Mouse (Mus musculus) midbrain, postnatal 0 days (tissue): ENCODE measurements around the gene Olfr1440. TPM values are rescaled to one million over a fixed set of nuclear protein-coding genes. Genes with fewer than 3 reads are reported as not detected.
A peak's percentile ranks its signal among the peaks of the same experiment; 100 is the strongest.

Source experiments
- ATAC-seq: fragments of 200-750 bp; cut with Nextera tagmentation; 2 replicates; pipeline ENCODE4 v1.8.0; 2017; ENCODE audit warnings: moderate number of reproducible peaks, mild to moderate bottlenecking, moderate TSS enrichment, moderate library complexity; ENCODE audit not compliant: low FRiP score
- DNase-seq: peaks from one replicate; pipeline ENCODE4 v3.0.0-alpha.2; 2015; ENCODE audit warnings: low spot score
- H3K27ac ChIP-seq: fragments of 300-500 bp; sonication (generic); 2 replicates; pipeline ENCODE4 v1.5.1; 2014; ENCODE audit warnings: low read depth, mild to moderate bottlenecking, low read length, mixed read lengths
- H3K27me3 ChIP-seq: fragments of 300-500 bp; sonication (generic); 2 replicates; pipeline ENCODE4 v1.6.1; 2014; ENCODE audit warnings: low read length, control low read depth, mixed read lengths; ENCODE audit not compliant: insufficient read depth
- H3K36me3 ChIP-seq: fragments of 300-500 bp; sonication (generic); 2 replicates; pipeline ENCODE4 v1.6.1; 2014; ENCODE audit warnings: low read length, control low read depth, mixed read lengths; ENCODE audit not compliant: insufficient read depth
- H3K4me1 ChIP-seq: fragments of 300-500 bp; sonication (generic); 2 replicates; pipeline ENCODE4 v1.6.1; 2014; ENCODE audit warnings: mild to moderate bottlenecking, control low read depth, antibody characterized with exemption, low read length, mixed read lengths; ENCODE audit not compliant: insufficient read depth
- H3K4me2 ChIP-seq: fragments of 300-500 bp; sonication (generic); 2 replicates; pipeline ENCODE4 v1.6.1; 2014; ENCODE audit warnings: low read depth, mild to moderate bottlenecking, low read length, mixed read lengths; ENCODE audit not compliant: poor library complexity, severe bottlenecking
- H3K4me3 ChIP-seq: fragments of 300-500 bp; sonication (generic); 2 replicates; pipeline ENCODE4 v1.5.1; 2014; ENCODE audit warnings: low read depth, mild to moderate bottlenecking, low read length, moderate library complexity
- H3K9ac ChIP-seq: fragments of 300-500 bp; sonication (generic); replicated peaks from 2 replicates; pipeline ENCODE4 v1.6.1; 2014; ENCODE audit warnings: mild to moderate bottlenecking, low read length, moderate library complexity, mixed read lengths; ENCODE audit not compliant: poor library complexity, severe bottlenecking
- H3K9me3 ChIP-seq: fragments of 300-500 bp; sonication (generic); 2 replicates; pipeline ENCODE4 v1.6.1; 2016; ENCODE audit warnings: low read length, control low read depth
- CTCF ChIP-seq: IDR thresholded peaks from 2 replicates; pipeline ENCODE4 v1.5.1; 2016; ENCODE audit warnings: antibody characterized with exemption, mild to moderate bottlenecking
- WGBS: fragments of 180-500 bp; shearing (Covaris S2); extraction: QIAGEN DNeasy Blood & Tissue Kit; methylation state at CpG from one replicate; pipeline ENCODE4 v1.1.7; 2014; 5-methylcytosine and 5-hydroxymethylcytosine counted together
- polyA plus RNA-seq: library from polyadenylated mRNA; unstranded; fragments of >200 nt; fragmentation: Nextera tagmentation; extraction: Ambion mirVana; gene quantifications from 2 replicates; pipeline ENCODE4 v1.2.1, GENCODE M21; 2015
- total RNA-seq: library from RNA; depleted of rRNA; stranded (reverse); fragments of >200 nt; gene quantifications from 2 replicates; pipeline ENCODE4 v1.2.3, GENCODE M21; 2014

Gene Olfr1440
- total and polyA plus RNA-seq, 2 experiments from 2014 or later, result not detected

DNA sequence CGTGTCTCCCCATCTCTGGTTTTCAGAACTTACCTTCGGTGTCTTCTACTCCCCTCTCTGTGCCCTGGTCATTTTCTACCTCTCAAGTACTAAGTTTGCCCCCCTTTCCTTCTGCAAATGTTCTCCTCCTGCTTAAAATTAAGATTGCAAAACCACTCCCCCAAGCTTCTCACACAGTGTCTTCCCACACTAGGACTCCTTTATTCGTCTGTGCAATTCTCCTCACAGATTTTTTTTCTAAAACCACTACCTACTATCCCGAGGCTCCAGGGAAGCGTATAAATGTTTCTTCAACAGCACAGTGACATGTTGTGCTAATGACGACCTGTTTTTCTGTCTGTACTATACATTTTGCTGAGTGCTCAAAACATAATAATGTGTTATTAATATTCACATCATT, 33.5 kb downstream of the Olfr1440 start:
- 75% methylated on average over 6 of the region's 6 CpGs for WGBS
- Histone ChIP-seq H3K9me3 (no peaks in the 10 kb centered on the region), H3K27ac (no peak overlapping the region), H3K4me2 (no peak overlapping the region), H3K9ac (no peak overlapping the region), H3K36me3 (no peaks in the 10 kb centered on the region), H3K4me1 (no peaks in the 10 kb centered on the region), H3K27me3 (no peaks in the 10 kb centered on the region), H3K4me3 (no peak overlapping the region)
- DNase-seq (no peak), ATAC-seq (no peak)
- TF ChIP-seq CTCF, result no peak

- no peak overlapping the region for H3K4me3 ChIP-seq
- no peak for ATAC-seq
- H3K9ac ChIP-seq, result no peak overlapping the region
- no peak overlapping the region for H3K27ac ChIP-seq
- no peaks in the 10 kb centered on the region for H3K9me3 ChIP-seq
- no peaks in the 10 kb centered on the region for H3K4me1 ChIP-seq
- H3K36me3 ChIP-seq, result no peaks in the 10 kb centered on the region
- no peak for TF ChIP-seq CTCF
- no peak overlapping the region for H3K4me2 ChIP-seq
- WGBS, result 79% methylated on average over 1 of the region's 1 CpGs
- H3K27me3 ChIP-seq, result no peaks in the 10 kb centered on the region
- no peak for DNase-seq
These were observed 34.6 kb downstream of the Olfr1440 start for GRCm38 (mm10) chr19:12421680-12422079.

DNA sequence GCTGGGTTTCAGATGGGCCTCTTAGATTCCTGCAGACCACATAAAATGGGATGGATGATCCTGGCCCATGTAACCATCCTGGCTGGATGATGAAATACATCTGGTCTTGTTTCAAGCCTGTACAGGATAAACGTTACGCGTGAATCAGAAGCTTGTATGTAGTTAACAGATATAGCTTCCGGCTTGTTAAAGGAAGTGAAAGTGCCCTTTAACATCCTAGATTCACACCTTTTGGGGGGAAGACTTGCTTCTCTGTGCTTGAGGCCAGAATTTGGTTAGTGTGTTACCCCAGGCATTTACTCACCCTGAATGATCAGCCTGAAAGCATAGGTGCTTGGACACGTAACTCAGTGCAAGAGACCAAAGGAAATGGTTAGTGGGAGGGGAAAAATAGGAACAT, 40.0 kb downstream of the Olfr1440 start:
- 91% methylated on average over 5 of the region's 5 CpGs for WGBS
- ATAC-seq, result no peak
- no peaks in the 10 kb centered on the region for H3K27me3 ChIP-seq
- no peak overlapping the region for H3K4me3 ChIP-seq
- no peak overlapping the region for H3K4me2 ChIP-seq
- H3K36me3 ChIP-seq, result no peaks in the 10 kb centered on the region
- no peaks in the 10 kb centered on the region for H3K9me3 ChIP-seq
- H3K9ac ChIP-seq, result no peak overlapping the region
- DNase-seq, result no peak
- no peak for TF ChIP-seq CTCF
- no peaks in the 10 kb centered on the region for H3K4me1 ChIP-seq
- H3K27ac ChIP-seq, result no peak overlapping the region

DNA sequence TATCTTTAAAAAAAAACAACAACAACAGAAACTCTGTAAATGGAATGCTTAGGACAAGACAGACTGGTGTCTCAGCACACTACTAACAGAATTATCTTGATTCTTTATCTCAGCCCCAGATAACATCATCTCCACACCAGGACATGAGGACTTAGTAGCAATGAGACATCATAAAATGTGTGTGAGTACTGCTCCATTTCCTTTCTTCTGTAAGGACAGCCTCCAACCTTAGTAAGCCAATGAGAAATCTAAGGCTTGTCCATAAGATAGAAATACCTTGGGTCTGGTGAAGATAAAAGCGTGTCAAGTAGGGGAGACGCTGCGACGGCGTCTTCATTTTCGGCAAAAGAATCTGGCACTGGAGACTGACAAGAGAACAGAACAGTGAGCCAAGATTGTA, 40.5 kb downstream of the Olfr1440 start, which contains the start of gene Pfpl:
TSS of gene Pfpl (plus strand) at position 301 of the 400 bp plus-strand sequence.
- no peak for TF ChIP-seq CTCF
- Histone ChIP-seq H3K36me3 (no peaks in the 10 kb centered on the region), H3K4me3 (no peak within 1 kb of the TSS), H3K4me2 (no peak within 1 kb of the TSS), H3K4me1 (no peaks in the 10 kb centered on the region), H3K9ac (no peak within 1 kb of the TSS), H3K9me3 (no peaks in the 10 kb centered on the region), H3K27ac (no peak within 1 kb of the TSS), H3K27me3 (no peaks in the 10 kb centered on the region)
- DNase-seq, result no peak
- WGBS, result 97% methylated on average over 6 of the region's 6 CpGs
- no peak for ATAC-seq

DNA sequence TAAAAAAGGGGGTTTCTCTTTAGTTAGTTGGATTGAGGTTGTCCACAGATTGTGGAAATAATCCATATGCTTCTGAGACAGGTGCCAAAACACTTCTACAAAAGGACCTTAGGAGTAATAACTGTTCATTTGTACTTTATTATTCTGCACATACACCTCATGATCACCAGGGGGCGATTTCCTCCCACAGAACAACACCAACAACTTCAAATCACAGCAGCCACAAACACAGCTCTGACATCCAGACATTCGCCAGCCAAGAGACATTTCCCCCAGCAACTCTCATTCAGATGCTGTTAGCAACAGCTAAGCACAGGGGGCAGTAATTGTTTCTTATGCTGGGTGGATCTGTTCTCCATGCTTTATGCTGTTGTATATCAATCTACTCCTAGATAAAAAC, 46.0 kb downstream of the Olfr1440 start:
- 0 out of 2 replicates have a peak, but pooled peaks have one; percentile 13 for ATAC-seq
- DNase-seq, result peak; percentile 72
- H3K27me3 ChIP-seq, result no peaks in the 10 kb centered on the region
- H3K9me3 ChIP-seq, result no peaks in the 10 kb centered on the region
- H3K4me3 ChIP-seq, result no peak overlapping the region
- no peak overlapping the region for H3K27ac ChIP-seq
- H3K4me1 ChIP-seq, result no peaks in the 10 kb centered on the region
- no peaks in the 10 kb centered on the region for H3K36me3 ChIP-seq
- TF ChIP-seq CTCF, result peak; percentile 72
- H3K9ac ChIP-seq, result no peak overlapping the region
- 2% methylated on average over 2 of the region's 2 CpGs for WGBS
- H3K4me2 ChIP-seq, result no peak overlapping the region

DNA sequence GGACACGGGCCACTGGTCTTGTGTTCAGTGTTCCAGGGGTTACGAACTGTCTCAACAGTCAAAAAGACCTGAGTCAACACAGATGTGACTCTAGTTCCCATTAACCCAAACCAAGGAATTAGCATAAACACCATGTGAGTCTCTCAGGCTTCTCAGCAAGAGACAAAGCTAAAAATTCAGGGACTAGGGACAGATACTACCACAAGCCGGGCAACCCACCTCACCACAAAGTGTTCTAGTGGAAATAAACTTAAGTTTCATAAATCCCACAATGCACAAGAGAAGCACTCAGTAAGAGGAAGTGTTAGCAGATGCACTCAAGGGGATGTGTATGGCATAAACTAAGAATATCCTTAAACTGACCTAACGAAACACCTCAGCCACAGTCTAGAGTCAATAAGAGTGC, 47.9 kb downstream of the Olfr1440 start:
- DNase-seq (no peak), ATAC-seq (no peak)
- Histone ChIP-seq H3K27ac (no peak overlapping the region), H3K4me2 (no peak overlapping the region), H3K9ac (no peak overlapping the region), H3K4me1 (no peaks in the 10 kb centered on the region), H3K27me3 (no peaks in the 10 kb centered on the region), H3K4me3 (no peak overlapping the region), H3K9me3 (no peaks in the 10 kb centered on the region), H3K36me3 (no peaks in the 10 kb centered on the region)
- no peak for TF ChIP-seq CTCF
- WGBS, result 86% methylated on average over 4 of the region's 4 CpGs
